Mouse (Mus musculus) lung, postnatal 25 days (tissue): ENCODE data around the gene Lrrc4.
A peak's percentile ranks its signal among the peaks of the same experiment; 100 is the strongest.

Source experiments
- DNase-seq: peaks from one replicate; pipeline ENCODE4 v3.0.0; 2022; ENCODE audit warnings: low spot score

Lrrc4 gene

DNA sequence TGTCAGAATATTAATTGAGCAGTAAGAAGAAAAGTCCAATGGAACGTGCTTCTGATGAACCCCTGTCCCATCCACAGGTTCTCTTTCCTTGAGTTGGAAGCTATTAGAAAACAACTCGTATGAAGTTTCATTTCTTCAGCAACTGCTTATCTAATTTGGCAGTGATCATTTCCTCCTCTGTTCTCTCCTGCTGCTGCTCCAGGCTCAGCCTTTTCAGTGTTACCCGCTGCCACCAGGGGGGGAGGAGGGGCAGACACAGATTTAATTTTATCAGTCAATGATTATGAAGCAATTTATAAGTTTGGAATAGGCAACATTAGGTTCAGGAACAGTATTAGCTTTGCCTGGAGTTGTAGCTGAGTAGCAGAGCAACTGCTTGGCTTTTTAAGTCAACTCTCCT, 64.9 kb downstream of the Lrrc4 start:
- DNase-seq: no peak

DNA sequence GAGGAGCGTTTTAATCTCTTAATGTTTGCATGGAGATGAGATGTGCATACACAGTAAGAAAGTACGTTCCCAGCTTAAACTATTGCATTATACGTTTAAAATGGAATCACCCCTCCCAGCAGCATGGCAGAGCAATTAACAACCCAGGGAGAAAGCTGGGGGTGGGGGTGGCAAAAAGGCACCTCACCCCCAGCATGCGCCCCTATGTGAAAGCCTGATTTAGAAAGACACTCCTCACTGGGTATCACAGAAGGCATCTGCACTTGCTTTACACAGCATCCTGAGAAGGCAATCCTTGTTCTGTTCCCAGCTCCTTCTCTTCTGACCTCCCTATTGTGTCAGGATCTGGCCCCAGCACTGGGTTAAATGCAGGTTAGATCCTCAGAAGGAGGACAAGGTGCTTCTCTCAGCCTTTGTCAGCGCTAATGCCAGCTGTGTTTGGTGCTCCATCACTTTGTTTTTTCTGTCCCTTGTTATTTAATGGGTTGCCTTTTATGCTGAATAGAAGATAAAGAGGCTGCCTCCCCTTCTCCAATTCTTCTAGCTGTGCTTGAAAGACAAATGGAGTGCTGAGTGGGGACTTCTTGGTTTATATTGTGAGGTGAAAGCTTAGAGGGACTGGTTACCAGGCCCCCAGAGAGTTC, 69.3 kb downstream of the Lrrc4 start:
- no peak for DNase-seq

DNA sequence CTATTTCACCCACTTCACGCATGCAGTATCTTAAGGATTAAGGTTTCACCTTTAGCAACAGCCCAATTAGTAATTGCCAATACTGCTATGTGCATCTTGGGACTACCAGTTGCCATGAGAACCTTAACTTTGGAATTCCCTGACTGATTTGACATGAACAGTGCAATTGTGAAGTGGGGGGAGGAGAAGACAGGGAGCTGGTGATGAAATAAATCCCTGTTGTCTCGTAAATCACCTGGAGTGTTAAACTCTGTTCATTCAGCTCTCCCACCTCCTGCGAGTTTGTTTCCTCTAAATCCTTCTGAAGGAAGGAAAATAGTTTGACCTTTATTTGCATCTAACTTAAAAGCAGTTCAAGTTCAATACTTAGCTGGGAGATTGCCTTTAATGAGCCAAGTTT, 69.8 kb downstream of the Lrrc4 start:
- no peak for DNase-seq

DNA sequence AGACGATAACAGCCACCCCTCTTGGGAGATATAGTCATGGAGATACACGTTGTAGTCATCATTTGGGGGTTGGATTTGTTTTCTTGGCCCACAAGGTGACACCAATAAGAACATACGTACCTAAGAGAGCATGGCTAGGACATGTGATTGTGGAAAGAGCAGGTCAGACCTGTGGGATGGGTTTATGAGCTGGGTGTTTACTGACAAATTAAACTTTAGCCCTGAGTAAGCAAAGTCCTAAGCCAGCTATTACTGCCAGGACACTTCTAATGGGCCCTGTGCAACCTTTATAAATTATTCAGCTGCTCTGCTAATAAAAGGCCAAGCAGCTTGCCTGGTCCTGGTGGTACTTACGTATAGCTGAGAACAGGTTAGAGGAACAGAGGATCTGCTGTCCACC, 73.3 kb downstream of the Lrrc4 start:
- DNase-seq: no peak

DNA sequence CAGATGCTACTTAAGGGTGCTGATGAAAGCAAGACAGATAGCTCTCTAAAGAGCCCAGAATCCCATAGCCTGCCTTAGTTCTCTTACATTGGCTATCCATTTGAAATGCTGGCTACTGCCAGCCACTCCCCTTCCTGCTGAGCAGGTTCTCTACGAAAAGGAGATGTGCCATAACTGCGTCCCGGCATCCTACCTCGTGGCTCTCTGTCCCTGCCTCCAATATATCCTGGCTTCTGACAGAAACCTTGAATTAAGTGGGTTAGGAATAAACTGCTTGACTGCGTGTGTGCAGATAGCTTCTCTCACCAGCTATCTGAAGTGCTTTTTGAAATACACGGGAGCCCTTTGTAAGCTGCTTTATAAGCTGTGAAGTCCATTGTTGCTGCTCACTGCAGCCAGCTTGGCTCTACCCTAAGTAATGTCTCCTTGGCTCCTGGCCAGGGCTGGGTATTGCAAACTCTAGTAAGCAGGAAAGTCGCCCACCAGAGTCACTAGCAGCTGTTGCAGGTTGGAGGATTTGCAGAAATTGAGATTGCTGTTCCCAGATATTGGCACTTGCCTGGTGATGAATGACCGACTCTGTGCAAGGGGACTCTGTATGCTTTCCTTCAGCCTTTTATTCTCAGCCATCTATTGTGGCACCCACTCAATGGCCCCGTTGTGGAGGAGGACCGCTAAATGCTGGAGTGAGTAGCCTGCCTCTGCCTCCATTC, 75.1 kb downstream of the Lrrc4 start:
- DNase-seq: no peak

DNA sequence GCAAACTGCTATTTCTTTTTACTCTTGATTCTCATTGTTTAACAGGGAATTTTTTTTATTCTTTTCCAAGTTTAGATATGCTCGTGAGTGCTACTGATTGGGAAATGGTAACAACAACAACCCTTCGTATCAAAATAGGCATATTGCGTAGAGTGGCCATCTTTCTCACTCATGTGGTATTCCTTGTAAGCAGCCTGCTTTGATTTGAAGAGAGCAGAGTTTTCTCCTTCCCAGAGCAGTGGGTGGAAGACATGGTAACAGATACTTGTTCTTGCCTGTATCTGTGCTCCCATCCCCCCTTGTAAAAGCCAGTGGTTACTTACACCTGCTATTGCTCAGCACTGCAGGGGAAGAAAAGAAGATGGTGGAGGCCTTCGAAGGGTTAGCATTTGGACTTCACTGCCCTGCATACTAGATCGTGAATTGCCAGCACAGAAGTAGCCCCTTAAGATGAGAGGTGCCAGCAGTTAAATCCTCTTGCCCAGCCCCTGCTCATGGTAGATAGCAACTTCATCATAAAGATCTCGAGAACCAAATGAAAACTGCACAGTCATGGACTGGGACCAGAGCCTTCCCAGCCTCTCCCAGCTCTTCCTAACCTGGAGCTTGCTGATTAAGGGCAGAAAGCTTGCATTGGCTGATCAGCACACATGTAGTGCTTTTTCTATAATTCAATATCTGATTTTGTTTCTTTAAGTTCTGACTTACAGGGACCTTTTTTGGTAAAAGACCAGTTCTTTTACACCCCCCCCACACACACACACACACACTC, 77.2 kb downstream of the Lrrc4 start:
- no peak for DNase-seq

DNA sequence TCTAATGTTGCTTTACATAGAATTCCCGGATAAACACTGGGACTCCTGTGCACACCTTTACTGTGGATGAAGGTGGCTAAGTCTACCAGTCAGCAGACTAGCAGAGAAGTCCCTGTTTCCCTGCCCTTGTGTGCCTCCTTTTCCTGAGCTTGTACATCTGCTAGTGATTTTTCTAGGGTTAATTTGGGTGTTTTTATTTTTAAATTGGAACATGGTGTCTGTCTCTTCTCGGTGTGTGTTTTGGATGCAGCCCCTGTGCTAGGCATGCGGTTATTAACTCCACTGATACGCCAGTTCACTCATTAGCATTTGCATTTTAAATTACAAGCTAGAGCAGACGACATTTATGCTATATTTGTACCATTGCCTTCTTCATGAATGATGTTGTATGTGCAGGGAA, 77.9 kb downstream of the Lrrc4 start:
- DNase-seq: no peak

DNA sequence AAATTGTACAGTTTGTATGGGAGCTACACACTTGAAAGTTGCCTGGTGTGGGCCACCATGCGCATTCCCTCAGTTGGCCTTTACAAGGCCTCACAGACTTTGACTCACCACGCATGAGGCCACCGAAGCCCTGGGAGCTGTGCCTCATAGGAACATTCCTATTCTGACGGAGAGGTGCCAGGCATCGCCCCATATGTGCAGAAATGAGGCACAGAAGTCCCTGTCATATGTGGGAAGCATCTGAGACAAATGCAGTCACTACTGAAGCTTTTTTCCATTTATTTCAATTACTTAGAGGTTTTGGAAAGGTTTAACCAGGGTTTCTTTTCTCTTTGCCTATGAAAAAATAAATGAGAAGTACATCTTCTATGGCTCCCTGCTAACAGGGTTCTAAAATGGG, 78.3 kb downstream of the Lrrc4 start:
- DNase-seq: no peak

DNA sequence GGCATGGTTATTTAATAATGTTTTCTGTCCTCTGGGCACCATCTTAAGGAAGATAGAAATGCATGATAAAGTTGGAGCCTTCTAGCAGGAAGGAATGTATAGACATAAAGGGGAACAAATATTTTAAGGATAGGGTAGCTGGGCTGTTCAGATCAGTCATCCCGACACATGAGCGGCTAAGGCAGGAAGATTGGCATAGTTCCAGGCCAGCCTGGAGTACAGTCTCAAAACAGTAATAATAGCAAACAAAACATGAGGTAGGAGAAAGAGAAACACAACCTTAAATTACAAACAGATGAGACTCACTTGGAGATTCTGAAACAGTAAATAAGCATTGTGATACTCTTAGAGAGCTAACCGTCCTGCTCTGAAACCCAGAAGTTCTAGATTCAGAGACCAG, 80.4 kb downstream of the Lrrc4 start:
- DNase-seq: no peak

DNA sequence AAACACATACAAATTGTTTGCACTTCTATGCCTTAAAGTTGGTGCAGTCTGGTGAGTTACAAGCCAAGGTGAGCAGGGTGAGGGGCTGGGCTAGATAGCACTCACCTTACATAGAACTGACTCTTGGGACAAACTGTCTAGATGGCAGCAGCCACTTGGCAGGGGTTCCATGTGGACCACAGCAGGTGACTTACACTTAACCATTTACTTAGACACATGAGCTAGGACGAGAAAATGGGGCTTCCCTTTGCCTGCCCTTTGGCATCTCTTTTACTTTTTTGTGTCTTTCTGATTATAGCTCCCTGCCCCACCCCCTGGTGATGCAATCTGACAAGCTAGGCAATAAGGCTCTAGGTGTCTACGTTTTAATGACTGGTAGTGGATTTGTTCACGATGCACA, 82.3 kb downstream of the Lrrc4 start:
- no peak for DNase-seq

DNA sequence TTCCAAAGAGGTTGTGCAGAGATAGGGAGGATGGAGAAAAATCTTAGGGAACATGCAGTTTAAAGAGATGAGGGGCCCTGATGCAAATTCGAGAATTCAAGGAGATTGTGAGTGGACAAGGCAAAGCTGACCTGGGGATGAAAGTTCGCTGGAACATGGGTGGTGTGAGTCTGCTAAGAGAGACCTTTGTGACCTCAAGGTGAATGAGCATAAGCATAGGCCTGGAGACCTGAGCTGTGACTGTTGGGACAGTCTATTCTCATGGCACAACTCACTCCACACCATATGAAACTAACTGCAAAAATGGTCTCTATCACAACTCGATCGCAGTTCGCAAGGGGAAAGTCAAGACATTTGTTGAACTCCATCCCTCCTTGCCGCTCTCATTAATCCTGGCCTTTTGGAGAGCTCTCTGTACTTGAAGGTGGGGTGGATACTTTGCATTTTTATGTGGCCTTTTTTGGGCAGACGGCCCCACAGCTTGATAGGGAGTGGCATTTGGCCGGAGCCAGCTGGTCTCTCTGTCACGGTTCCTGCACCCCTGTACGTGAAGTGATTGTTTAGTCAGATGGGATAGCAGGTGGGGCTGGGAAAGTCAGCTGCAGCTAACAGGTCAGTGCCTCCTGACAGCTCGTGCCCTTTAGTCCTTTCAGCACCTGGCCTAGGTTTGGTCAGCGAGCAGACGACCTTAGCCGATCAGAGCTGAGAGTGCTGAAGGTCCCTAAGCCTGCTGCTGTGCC, 83.4 kb downstream of the Lrrc4 start:
- DNase-seq: no peak

DNA sequence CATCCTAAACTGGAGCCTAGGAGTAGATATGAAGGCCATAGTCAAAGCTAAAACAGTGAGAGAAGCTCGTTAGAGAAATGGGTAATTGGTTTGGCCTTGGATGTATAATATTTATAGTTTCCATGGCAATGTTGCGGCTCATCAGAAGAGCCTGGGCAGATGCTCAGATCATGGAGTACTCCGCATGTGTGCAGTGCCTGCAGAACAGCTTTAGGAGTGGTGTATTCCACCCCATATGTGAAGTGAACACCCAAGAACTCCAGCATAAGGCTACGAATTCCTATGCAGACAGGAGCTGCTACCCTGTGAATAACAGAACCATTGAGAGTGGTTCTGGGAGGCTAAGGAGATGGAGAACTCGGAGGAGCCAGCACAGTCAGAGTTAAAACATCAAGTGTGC, 84.5 kb downstream of the Lrrc4 start:
- DNase-seq: no peak

DNA sequence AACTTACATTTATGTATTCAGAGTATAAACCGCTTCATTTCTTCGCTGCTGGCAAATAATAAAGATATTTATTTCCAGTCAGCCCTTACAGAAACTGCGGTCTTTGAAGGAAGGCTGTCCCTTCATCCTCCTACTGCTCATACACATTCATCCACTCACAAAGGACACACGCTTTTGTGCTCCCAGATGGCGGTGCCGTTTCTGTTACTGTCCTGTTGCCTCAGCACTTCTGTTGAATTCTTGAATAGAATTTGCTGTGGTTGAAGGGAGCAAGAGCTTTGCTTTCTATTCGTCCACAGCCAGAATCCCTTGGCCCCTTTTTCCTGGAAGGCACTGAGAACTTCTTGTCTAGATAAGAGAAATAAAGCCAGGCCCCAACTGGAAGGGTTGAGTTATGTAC, 85.7 kb downstream of the Lrrc4 start:
- DNase-seq: no peak

DNA sequence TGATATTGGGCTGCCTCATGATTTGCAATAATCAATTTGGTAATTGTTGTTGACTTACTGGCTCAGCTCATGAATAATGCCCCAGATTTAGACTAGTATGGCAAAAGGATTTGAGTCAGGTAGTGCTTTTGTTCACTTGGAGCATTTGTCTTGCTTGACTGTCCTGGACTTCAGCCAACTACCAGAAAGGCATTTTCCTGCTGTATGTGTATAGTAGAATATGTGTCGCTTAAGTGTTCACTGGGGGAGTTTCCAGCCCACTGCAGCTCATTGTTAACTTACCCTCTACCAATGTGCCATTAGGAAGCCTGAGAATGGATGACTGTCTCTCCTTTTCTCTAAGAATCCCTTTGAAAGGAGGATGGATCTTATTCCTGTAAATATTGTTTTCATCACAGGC, 88.0 kb downstream of the Lrrc4 start:
- no peak for DNase-seq

DNA sequence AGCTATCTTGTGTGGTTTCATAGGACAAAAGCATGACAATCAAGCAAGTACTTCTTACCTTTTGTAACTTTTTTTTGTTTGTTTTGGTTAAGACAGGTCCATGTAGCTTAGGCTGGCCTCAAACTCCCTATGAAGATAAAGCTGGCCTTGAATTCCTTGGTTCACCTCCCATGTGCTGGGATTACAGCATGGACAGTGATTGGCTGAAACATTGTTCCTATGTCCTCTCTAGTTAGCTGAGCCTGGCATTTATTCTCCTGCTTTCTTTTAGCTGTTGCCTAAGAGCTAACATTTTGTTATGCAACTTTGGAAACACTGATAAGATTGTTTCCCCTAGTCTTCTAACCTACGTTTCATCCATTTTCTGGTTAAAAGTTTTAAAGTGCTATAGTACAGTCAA, 93.9 kb downstream of the Lrrc4 start:
- peak; percentile 29 for DNase-seq

DNA sequence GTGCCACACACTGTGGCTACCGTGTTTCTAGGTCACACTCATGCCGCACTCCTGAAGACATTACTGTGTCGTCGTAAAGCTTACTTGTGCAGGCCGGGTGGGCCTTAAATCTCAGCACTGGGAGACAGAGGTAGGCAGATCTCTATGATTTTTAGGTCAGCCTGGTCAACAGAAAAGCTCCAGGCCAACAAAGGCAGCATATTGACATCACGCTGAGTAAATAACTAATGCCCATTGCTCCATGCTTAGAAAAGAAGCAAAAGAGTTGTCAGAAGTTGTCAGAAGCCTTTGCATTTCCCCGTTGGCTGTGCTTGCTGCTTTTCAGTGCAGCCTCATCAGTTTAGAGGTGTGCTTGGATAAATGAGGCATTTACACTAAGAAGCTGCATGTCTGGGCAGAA, 94.9 kb downstream of the Lrrc4 start:
- DNase-seq: no peak

DNA sequence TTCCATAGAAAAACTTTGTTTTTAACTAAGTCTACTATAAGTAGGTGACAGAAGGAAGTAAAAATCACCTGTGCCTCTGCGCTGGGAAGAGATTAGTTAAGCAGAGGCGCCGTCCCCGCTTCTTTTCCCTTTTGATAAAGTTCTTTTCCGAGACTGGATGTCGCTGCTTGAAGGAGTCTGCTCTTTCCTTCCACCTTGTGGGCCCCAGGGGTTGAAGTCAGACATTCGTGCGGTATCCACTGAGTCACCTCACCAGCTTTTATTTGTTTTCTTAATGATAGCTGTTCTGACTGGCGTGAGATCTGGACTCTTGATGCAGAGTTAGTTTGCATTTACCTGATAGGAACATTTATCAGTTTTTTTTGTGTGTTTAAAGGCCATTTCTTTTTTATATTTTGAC, 96.4 kb downstream of the Lrrc4 start:
- DNase-seq: no peak

DNA sequence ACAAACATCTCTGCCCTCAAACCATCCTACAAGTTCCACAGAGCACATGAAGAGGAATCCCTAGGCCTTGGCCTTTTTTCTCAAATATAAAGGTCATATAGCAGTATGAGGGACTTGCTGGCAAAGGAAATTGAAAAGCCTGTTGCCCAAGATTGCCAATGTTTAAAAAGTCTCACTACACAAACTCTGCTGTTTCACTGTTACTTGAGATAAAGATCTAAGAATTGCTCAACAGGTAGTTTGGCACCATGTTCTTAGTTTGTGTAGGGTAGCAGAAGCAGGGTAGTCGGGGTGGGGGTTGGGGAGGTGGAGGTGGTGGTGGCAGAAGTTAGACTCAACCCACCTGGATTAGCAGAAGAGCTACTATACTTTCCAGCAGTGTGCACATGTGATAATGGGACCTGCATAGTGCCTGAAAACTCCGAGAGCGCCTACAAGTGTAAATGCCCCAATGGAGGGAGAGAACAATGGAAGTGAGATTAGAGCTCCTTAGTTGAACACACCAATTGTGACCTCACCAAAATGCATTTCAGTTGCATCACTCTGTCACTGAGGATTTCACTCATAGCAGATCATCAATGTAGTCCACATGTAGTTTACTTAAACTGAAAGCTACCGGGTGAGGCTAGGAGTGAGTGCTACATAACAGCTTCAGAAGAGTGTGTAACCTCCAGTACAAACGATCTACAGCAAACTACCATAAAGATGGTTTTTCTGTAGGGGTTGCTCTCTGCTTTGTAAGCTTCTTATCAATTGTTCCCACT, 97.5 kb downstream of the Lrrc4 start:
- peak; percentile 64 for DNase-seq

DNA sequence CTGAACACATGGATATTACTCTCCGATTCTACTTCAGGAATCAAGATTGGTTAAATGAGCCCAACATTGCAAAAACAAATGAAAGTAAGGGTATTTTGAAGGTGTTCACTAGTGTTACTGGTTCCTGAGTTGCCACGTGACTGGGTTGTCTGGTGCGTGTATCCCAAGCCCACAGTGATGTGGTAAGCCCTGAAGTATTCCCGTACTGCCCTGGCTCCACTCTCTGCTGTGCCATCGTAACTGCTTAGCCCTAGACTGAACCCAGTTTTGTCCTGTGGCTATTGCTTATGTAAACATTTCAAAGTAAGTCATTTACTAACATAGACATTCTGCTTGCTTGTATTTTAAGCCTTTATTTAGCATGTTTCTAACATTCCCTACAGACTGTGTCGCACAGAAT, 100.3 kb downstream of the Lrrc4 start:
- DNase-seq: no peak

DNA sequence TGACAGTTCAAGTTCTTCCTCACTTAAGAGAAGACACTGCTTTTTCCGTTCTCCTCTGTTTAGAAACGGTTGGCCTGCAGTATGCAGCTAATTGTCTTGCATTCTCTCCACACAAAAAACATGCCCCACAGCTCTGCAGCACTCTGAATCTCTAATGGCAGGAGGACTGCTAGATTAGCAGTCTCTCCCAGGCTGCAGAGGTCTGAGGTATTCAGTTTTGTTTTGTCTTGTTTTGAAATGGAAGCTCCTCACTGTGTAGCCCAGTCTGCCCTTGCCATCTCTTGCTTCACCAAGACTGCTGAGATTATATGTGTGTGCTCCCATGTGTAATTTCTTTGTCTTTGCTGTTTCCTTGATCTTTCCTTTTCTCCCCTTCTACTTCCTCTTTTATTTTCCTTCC, 101.9 kb downstream of the Lrrc4 start:
- DNase-seq: no peak

DNA sequence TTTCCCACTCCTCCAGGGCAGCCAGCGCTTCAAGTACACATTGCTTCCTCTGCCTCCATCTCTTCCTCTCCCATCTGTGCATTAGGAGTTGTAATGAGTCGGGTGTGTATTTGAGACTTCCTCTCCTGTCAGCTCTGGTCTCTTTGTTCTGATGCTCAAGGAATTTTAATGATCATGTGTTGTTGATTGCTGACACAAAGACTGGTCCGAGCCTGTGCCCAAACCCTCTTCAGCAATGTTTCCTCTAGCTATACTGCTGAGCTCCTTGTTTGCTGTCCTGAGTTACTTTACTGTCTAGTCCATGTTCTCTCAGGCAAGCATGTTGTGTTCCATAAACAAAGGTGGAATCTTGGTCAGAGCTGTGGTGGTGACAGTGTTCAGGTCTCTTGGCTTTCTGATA, 102.3 kb downstream of the Lrrc4 start:
- DNase-seq: no peak

DNA sequence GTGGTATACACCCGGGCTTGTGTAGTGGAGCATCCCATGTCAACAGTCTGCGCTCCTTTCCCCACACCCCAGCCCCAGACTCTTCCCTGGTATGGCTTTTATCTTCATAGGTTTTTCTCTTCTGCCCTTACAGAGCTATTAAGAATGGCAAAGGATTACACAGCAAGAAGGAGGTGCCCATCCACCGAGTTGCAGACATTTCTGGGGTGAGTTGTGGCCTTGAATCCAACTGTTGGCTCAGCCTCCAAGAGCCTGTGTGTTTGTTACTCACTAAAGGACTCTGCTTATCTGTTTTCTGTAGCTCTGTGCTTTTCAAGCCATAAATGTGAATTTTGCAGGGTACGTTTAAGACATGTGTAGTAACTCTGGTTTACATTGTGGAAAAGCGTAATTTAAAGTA, 106.8 kb downstream of the Lrrc4 start:
- DNase-seq: no peak
